8 mouse cellular contexts compared by ENCODE assay signal in genomic region chr17:12416250-12416895, GRCm38 (mm10). TPM values are rescaled to one million over a fixed set of nuclear protein-coding genes. Genes with fewer than 3 reads are reported as not detected.
A peak's percentile ranks its signal among the peaks of the same experiment; 100 is the strongest.
DNase-seq lines count a peak whose midpoint lies in the region; ATAC-seq and TF ChIP-seq lines count a peak whose summit lies in the region.

No protein-coding gene starts in this region.

- peak; percentile 73; the same call in 1 of the 2 replicates for ATAC-seq in granulocyte monocyte progenitor cell, adult 5-6 weeks (replicated peaks; ENCODE audit: poor library complexity, severe bottlenecking)
- ATAC-seq in kidney, embryonic 14.5 days (ENCODE audit: low FRiP score, low TSS enrichment): peak; percentile 32; the same call in 1 of the 2 replicates
- ATAC-seq in limb, embryonic 14.5 days (ENCODE audit: low FRiP score, low read depth): peak; percentile 54; the same call in 1 of the 2 replicates
- ATAC-seq in monocyte, adult 5-6 weeks (replicated peaks; ENCODE audit: insufficient number of reproducible peaks, low FRiP score, low TSS enrichment, poor library complexity, severe bottlenecking): peak; percentile 73; the same call in 1 of the 2 replicates

- no peak for TF ChIP-seq POLR2A in limb, embryonic 14.5 days (IDR thresholded peaks at IDR 0.05; ENCODE audit: borderline replicate concordance, extremely low read depth, insufficient read depth, insufficient read length)

- peaks cover 36% of the 10 kb centered on the region for H3K4me1 ChIP-seq in heart, embryonic 10.5 days
- peaks cover 18% of the 10 kb centered on the region; the same call in 1 of the 2 replicates for H3K4me1 ChIP-seq in kidney, embryonic 14.5 days (ENCODE audit: control insufficient read depth, insufficient read depth, low read length)
- H3K4me1 ChIP-seq in limb, embryonic 14.5 days (ENCODE audit: control insufficient read depth, insufficient read depth, low read length): peaks cover 23% of the 10 kb centered on the region

- H3K4me2 ChIP-seq in kidney, embryonic 14.5 days (replicated peaks; ENCODE audit: low read depth, low read length): no peak overlapping the region
- no peak overlapping the region for H3K4me2 ChIP-seq in limb, embryonic 14.5 days (replicated peaks; ENCODE audit: low read depth, low read length, severe bottlenecking)

- H3K27me3 ChIP-seq in heart, embryonic 10.5 days (ENCODE audit: insufficient read depth, poor library complexity, severe bottlenecking): no peaks in the 10 kb centered on the region
- H3K27me3 ChIP-seq in kidney, embryonic 14.5 days (ENCODE audit: control insufficient read depth, insufficient read depth, low read length): no peaks in the 10 kb centered on the region
- no peaks in the 10 kb centered on the region for H3K27me3 ChIP-seq in limb, embryonic 14.5 days (ENCODE audit: control insufficient read depth, insufficient read depth, low read length)

- 44% methylated on average over 6 of the region's 6 CpGs for WGBS in heart, embryonic 10.5 days
- WGBS in kidney, embryonic 14.5 days: 47% methylated on average over 6 of the region's 6 CpGs
- WGBS in limb, embryonic 14.5 days: 39% methylated on average over 6 of the region's 6 CpGs

- no peaks in the 10 kb centered on the region for H3K36me3 ChIP-seq in heart, embryonic 10.5 days
- H3K36me3 ChIP-seq in kidney, embryonic 14.5 days (ENCODE audit: control insufficient read depth, insufficient read depth, low read length): no peaks in the 10 kb centered on the region
- H3K36me3 ChIP-seq in limb, embryonic 14.5 days (ENCODE audit: control insufficient read depth, insufficient read depth, low read length): no peaks in the 10 kb centered on the region

- H3K9ac ChIP-seq in kidney, embryonic 14.5 days (ENCODE audit: low read depth, low read length): no peak overlapping the region
- no peak overlapping the region for H3K9ac ChIP-seq in limb, embryonic 14.5 days (ENCODE audit: low read depth, low read length, severe bottlenecking)

- peaks cover 3% of the 10 kb centered on the region; the same call in 1 of the 2 replicates for H3K9me3 ChIP-seq in heart, embryonic 10.5 days
- no peaks in the 10 kb centered on the region for H3K9me3 ChIP-seq in kidney, embryonic 14.5 days (ENCODE audit: control insufficient read depth, low read length)
- H3K9me3 ChIP-seq in limb, embryonic 14.5 days (ENCODE audit: control insufficient read depth, low read length): no peaks in the 10 kb centered on the region

- no peak overlapping the region; the same call in 1 of the 2 replicates for H3K27ac ChIP-seq in heart, embryonic 10.5 days
- no peak overlapping the region for H3K27ac ChIP-seq in kidney, embryonic 14.5 days (ENCODE audit: low read depth, low read length)
- no peak overlapping the region for H3K27ac ChIP-seq in limb, embryonic 14.5 days (replicated peaks; ENCODE audit: low read depth, low read length)

- peak; percentile 75 to 94 for DNase-seq in heart, adult 18-20 months
- DNase-seq in heart, embryonic 10.5 days (ENCODE audit: low spot score): no peak
- DNase-seq in embryo, embryonic 9.5 days (ENCODE audit: extremely low spot score): peak; percentile 82
- DNase-seq in limb, embryonic 14.5 days (ENCODE audit: low spot score): peak; percentile 82
- peak; percentile 67 to 86 for DNase-seq in spleen, postnatal 4 days (ENCODE audit: low spot score in 2 of 2)

- no peak overlapping the region for H3K4me3 ChIP-seq in heart, embryonic 10.5 days
- H3K4me3 ChIP-seq in kidney, embryonic 14.5 days (ENCODE audit: low read length): no peak overlapping the region
- no peak overlapping the region for H3K4me3 ChIP-seq in limb, embryonic 14.5 days (replicated peaks; ENCODE audit: low read length)

RNA-seq across cellular contexts. Expression of gene Plg, which starts 38.0 kb away (rescaled TPM):
- not detected for total RNA-seq in heart, adult 18-20 months (2021)
- polyA plus RNA-seq in heart, embryonic 10.5 days (2016; fragmentation: Nextera tagmentation; extraction: Ambion mirVana): 0.63 and 19.7 TPM in 2 replicates
- total RNA-seq in granulocyte monocyte progenitor cell, adult 5-6 weeks (2014; fragmentation: Nextera tagmentation): not detected in 2 replicates
- not detected in 2 replicates for total RNA-seq in granulocyte monocyte progenitor cell, adult 5-6 weeks (2017)
- polyA plus RNA-seq in kidney, embryonic 14.5 days (2014; fragmentation: Nextera tagmentation; extraction: Ambion mirVana): not detected in 2 replicates
- 0.04 and 0.20 TPM in 2 replicates for polyA plus RNA-seq in limb, embryonic 14.5 days (2012; rRNA removed)
- not detected in 2 replicates for polyA plus RNA-seq in limb, embryonic 14.5 days (2014; fragmentation: Nextera tagmentation; extraction: Ambion mirVana)
- total RNA-seq in monocyte, adult 5-6 weeks (2017): 0.58 to 1.5 TPM (median 0.85 TPM) in 3 replicates
